Mouse (Mus musculus) midbrain, postnatal 0 days (tissue): Measurements from ENCODE around the gene Plac1. TPM values are rescaled to one million over a fixed set of nuclear protein-coding genes. Genes with fewer than 3 reads are reported as not detected.
"Not testable (repeated sequence)": the region's sequence is repeated elsewhere in the genome, so short reads cannot be mapped to it uniquely, and the experiment has no call there.

Source experiments
- ATAC-seq: fragments of 200-750 bp; cut with Nextera tagmentation; 2 replicates; pipeline ENCODE4 v1.8.0; 2017; ENCODE audit warnings: moderate number of reproducible peaks, mild to moderate bottlenecking, moderate TSS enrichment, moderate library complexity; ENCODE audit not compliant: low FRiP score
- DNase-seq: peaks from one replicate; pipeline ENCODE4 v3.0.0-alpha.2; 2015; ENCODE audit warnings: low spot score
- H3K27ac ChIP-seq: fragments of 300-500 bp; sonication (generic); 2 replicates; pipeline ENCODE4 v1.5.1; 2014; ENCODE audit warnings: low read depth, mild to moderate bottlenecking, low read length, mixed read lengths
- H3K27me3 ChIP-seq: fragments of 300-500 bp; sonication (generic); 2 replicates; pipeline ENCODE4 v1.6.1; 2014; ENCODE audit warnings: low read length, control low read depth, mixed read lengths; ENCODE audit not compliant: insufficient read depth
- H3K36me3 ChIP-seq: fragments of 300-500 bp; sonication (generic); 2 replicates; pipeline ENCODE4 v1.6.1; 2014; ENCODE audit warnings: low read length, control low read depth, mixed read lengths; ENCODE audit not compliant: insufficient read depth
- H3K4me1 ChIP-seq: fragments of 300-500 bp; sonication (generic); 2 replicates; pipeline ENCODE4 v1.6.1; 2014; ENCODE audit warnings: mild to moderate bottlenecking, control low read depth, antibody characterized with exemption, low read length, mixed read lengths; ENCODE audit not compliant: insufficient read depth
- H3K4me2 ChIP-seq: fragments of 300-500 bp; sonication (generic); 2 replicates; pipeline ENCODE4 v1.6.1; 2014; ENCODE audit warnings: low read depth, mild to moderate bottlenecking, low read length, mixed read lengths; ENCODE audit not compliant: poor library complexity, severe bottlenecking
- H3K4me3 ChIP-seq: fragments of 300-500 bp; sonication (generic); 2 replicates; pipeline ENCODE4 v1.5.1; 2014; ENCODE audit warnings: low read depth, mild to moderate bottlenecking, low read length, moderate library complexity
- H3K9ac ChIP-seq: fragments of 300-500 bp; sonication (generic); replicated peaks from 2 replicates; pipeline ENCODE4 v1.6.1; 2014; ENCODE audit warnings: mild to moderate bottlenecking, low read length, moderate library complexity, mixed read lengths; ENCODE audit not compliant: poor library complexity, severe bottlenecking
- H3K9me3 ChIP-seq: fragments of 300-500 bp; sonication (generic); 2 replicates; pipeline ENCODE4 v1.6.1; 2016; ENCODE audit warnings: low read length, control low read depth
- CTCF ChIP-seq: IDR thresholded peaks from 2 replicates; pipeline ENCODE4 v1.5.1; 2016; ENCODE audit warnings: antibody characterized with exemption, mild to moderate bottlenecking
- WGBS: fragments of 180-500 bp; shearing (Covaris S2); extraction: QIAGEN DNeasy Blood & Tissue Kit; methylation state at CpG from one replicate; pipeline ENCODE4 v1.1.7; 2014; 5-methylcytosine and 5-hydroxymethylcytosine counted together
- microRNA counts: library from miRNA; unstranded; fragments of <30 nt; microRNA quantifications from one replicate; lab custom pipeline; 2015
- microRNA-seq: library from miRNA; unstranded; fragments of <30 nt; microRNA quantifications from one replicate; pipeline ENCODE4, GENCODE M21; 2016; ENCODE audit warnings: borderline number of aligned reads
- polyA plus RNA-seq: library from polyadenylated mRNA; unstranded; fragments of >200 nt; fragmentation: Nextera tagmentation; extraction: Ambion mirVana; gene quantifications from 2 replicates; pipeline ENCODE4 v1.2.1, GENCODE M21; 2015
- total RNA-seq: library from RNA; depleted of rRNA; stranded (reverse); fragments of >200 nt; gene quantifications from 2 replicates; pipeline ENCODE4 v1.2.3, GENCODE M21; 2014; rRNA removed

The Plac1 gene
- total and polyA plus RNA-seq, 2 experiments from 2014 or later: 0.25 TPM; not detected in 1

- ATAC-seq: no peak
- Histone ChIP-seq H3K9ac (no peak overlapping the region), H3K4me2 (no peak overlapping the region), H3K4me1 (no peaks in the 10 kb centered on the region), H3K36me3 (no peaks in the 10 kb centered on the region), H3K27ac (no peak overlapping the region), H3K4me3 (no peak overlapping the region), H3K9me3 (no peaks in the 10 kb centered on the region), H3K27me3 (no peaks in the 10 kb centered on the region)
- TF ChIP-seq CTCF: no peak
- DNase-seq: no peak
- whole genome bisulfite sequencing: 94% methylated on average over 4 of the region's 4 CpGs
These were observed 201.7 kb downstream of the Plac1 start for GRCm38 (mm10) chrX:53038194-53038593.

DNA sequence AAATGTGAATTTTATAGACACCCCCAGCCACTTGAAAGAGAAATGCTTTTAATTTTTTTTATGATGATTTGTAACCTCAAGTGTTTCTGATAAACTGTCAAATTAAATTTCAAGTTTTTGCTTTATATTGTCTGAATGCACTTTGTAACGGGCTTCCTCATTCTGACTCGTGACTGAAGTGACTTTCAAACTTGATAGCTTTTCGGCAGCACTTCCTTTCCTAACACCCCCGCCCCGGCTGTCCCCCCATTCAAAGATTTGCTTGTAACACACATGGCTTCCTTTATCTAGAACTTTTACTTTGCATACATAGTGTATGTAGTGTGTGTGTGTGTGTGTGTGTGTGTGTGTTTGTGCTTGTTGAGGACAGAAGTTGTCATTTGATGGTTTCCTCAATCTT, 210.4 kb downstream of the Plac1 start:
- Histone ChIP-seq H3K27me3 (no peaks in the 10 kb centered on the region), H3K36me3 (no peaks in the 10 kb centered on the region), H3K4me3 (no peak overlapping the region), H3K9ac (no peak overlapping the region), H3K27ac (no peak overlapping the region), H3K4me1 (no peaks in the 10 kb centered on the region), H3K9me3 (no peaks in the 10 kb centered on the region), H3K4me2 (no peak overlapping the region)
- ATAC-seq (no peak), DNase-seq (no peak)
- TF ChIP-seq CTCF: no peak
- 79% methylated on average over 5 of the region's 5 CpGs for WGBS

GRCm38 (mm10) chrX:53025471-53026223, 214.3 kb downstream of the Plac1 start:
- H3K27me3 ChIP-seq: no peaks in the 10 kb centered on the region
- H3K4me1 ChIP-seq: no peaks in the 10 kb centered on the region
- 69% methylated on average over 11 of the region's 11 CpGs for WGBS
- H3K27ac ChIP-seq: no peak overlapping the region
- H3K9ac ChIP-seq: no peak overlapping the region
- no peak overlapping the region for H3K4me3 ChIP-seq
- TF ChIP-seq CTCF: peak; percentile 43
- DNase-seq: no peak
- no peaks in the 10 kb centered on the region for H3K9me3 ChIP-seq
- ATAC-seq: no peak
- H3K4me2 ChIP-seq: no peak overlapping the region
- no peaks in the 10 kb centered on the region for H3K36me3 ChIP-seq

- H3K9me3 ChIP-seq, ATAC-seq, H3K4me2 ChIP-seq, H3K27me3 ChIP-seq, H3K36me3 ChIP-seq, H3K9ac ChIP-seq, H3K4me1 ChIP-seq, H3K27ac ChIP-seq, H3K4me3 ChIP-seq: not testable (repeated sequence)
- 31% methylated on average over 3 of the region's 3 CpGs for WGBS
- DNase-seq: peak; percentile 28
- peak; percentile 46 for TF ChIP-seq CTCF
These were observed 215.6 kb downstream of the Plac1 start for GRCm38 (mm10) chrX:53024268-53024667.

- no peak for TF ChIP-seq CTCF
- WGBS: 91% methylated on average over 2 of the region's 2 CpGs
- Histone ChIP-seq H3K36me3 (no peaks in the 10 kb centered on the region), H3K4me3 (no peak overlapping the region), H3K9me3 (no peaks in the 10 kb centered on the region), H3K4me1 (no peaks in the 10 kb centered on the region), H3K27me3 (no peaks in the 10 kb centered on the region), H3K9ac (no peak overlapping the region), H3K27ac (no peak overlapping the region), H3K4me2 (no peak overlapping the region)
- no peak for ATAC-seq
- DNase-seq: no peak
These were observed 216.9 kb downstream of the Plac1 start for GRCm38 (mm10) chrX:53023021-53023420.

MicroRNAs within 50 kb of the gene (microRNA counts, 519-probe panel; counts per million panel counts)
- 3,706 counts per million, percentile 78 among the panel's probes with 10 or more counts for microRNA mmu-miR-322 (lab: Ali Mortazavi, UCI)
- microRNA mmu-miR-351 (lab: Ali Mortazavi, UCI): 528 counts per million, percentile 58 among the panel's probes with 10 or more counts
- 528 counts per million, percentile 58 among the panel's probes with 10 or more counts for microRNA mmu-miR-450a-3p (lab: Ali Mortazavi, UCI)
- 2,771 counts per million, percentile 69 among the panel's probes with 10 or more counts for microRNA mmu-miR-450a-5p (lab: Ali Mortazavi, UCI)
- microRNA mmu-miR-450b-3p (lab: Ali Mortazavi, UCI): 528 counts per million, percentile 58 among the panel's probes with 10 or more counts
- 528 counts per million, percentile 58 among the panel's probes with 10 or more counts for microRNA mmu-miR-450b-5p (lab: Ali Mortazavi, UCI)
- microRNA mmu-miR-503 (lab: Ali Mortazavi, UCI): 528 counts per million, percentile 58 among the panel's probes with 10 or more counts
- 528 counts per million, percentile 58 among the panel's probes with 10 or more counts for microRNA mmu-miR-542-3p (lab: Ali Mortazavi, UCI)
- 528 counts per million, percentile 58 among the panel's probes with 10 or more counts for microRNA mmu-miR-542-5p (lab: Ali Mortazavi, UCI)

Small RNAs within 50 kb of the gene (microRNA-seq; reads per million reads assigned to microRNA genes)
- gene Mir322 (7,610 reads per million, percentile 93 among the genes with 10 or more reads in this experiment), gene Mir351 (653 reads per million, percentile 70 among the genes with 10 or more reads in this experiment), gene Mir450-1 (3.4 reads per million, percentile 2 among the genes with 10 or more reads in this experiment), gene Mir450-2 (4.0 reads per million, percentile 6 among the genes with 10 or more reads in this experiment), gene Mir450b (35.9 reads per million, percentile 34 among the genes with 10 or more reads in this experiment), gene Mir503 (125 reads per million, percentile 47 among the genes with 10 or more reads in this experiment), gene Mir542 (214 reads per million, percentile 53 among the genes with 10 or more reads in this experiment)

Other genes with a start within 250 kb of the Plac1 start
- gene Fam122b, start 29.7 kb upstream of the Plac1 start, total RNA-seq: 1.1 and 3.8 TPM in 2 replicates
- 2.0 and 3.0 TPM in 2 replicates for gene Fam122b, start 29.7 kb upstream of the Plac1 start, polyA plus RNA-seq
- gene Fam122c, start 33.3 kb upstream of the Plac1 start, total RNA-seq: not detected in 2 replicates
- gene Fam122c, start 33.3 kb upstream of the Plac1 start, polyA plus RNA-seq: not detected in 2 replicates
- 16.4 and 26.7 TPM in 2 replicates for gene Mospd1, start 130.4 kb upstream of the Plac1 start, total RNA-seq
- gene Mospd1, start 130.4 kb upstream of the Plac1 start, polyA plus RNA-seq: 29.5 and 30.4 TPM in 2 replicates
- not detected in 2 replicates for gene Etd, start 194.8 kb upstream of the Plac1 start, total RNA-seq
- gene Etd, start 194.8 kb upstream of the Plac1 start, polyA plus RNA-seq: not detected in 2 replicates